Mouse (Mus musculus): ENCODE measurements around the gene Phykpl. TPM values are rescaled to one million over a fixed set of nuclear protein-coding genes. Genes with fewer than 3 reads are reported as not detected.
"Not testable (repeated sequence)": the region's sequence is repeated elsewhere in the genome, so short reads cannot be mapped to it uniquely, and the experiment has no call there.

The Phykpl gene
- polyA plus RNA-seq, 1 experiment from 2014 or later = 17.6 TPM

- no peaks in the 10 kb centered on the region for H3K27me3 ChIP-seq (replicated peaks; ENCODE audit: low read depth, poor library complexity, severe bottlenecking)
- H3K9me3 ChIP-seq = no peaks in the 10 kb centered on the region
- no peak for DNase-seq (ENCODE audit: low spot score)
- peaks cover 16% of the 10 kb centered on the region for H3K4me1 ChIP-seq
- H3K36me3 ChIP-seq (replicated peaks) = peaks cover 73% of the 10 kb centered on the region
- no peak overlapping the region for H3K27ac ChIP-seq (replicated peaks)
- H3K4me3 ChIP-seq = no peak overlapping the region
- 91% methylated on average over 7 of the region's 7 CpGs for WGBS
These were observed 38.5 kb downstream of the Phykpl start for GRCm38 (mm10) chr11:51622971-51623491.

- H3K27me3 ChIP-seq (replicated peaks; ENCODE audit: low read depth, poor library complexity, severe bottlenecking) = no peaks in the 10 kb centered on the region
- peaks cover 13% of the 10 kb centered on the region for H3K4me1 ChIP-seq
- 82% methylated on average over 5 of the region's 5 CpGs for WGBS
- DNase-seq (ENCODE audit: low spot score) = no peak
- no peak overlapping the region for H3K4me3 ChIP-seq
- H3K27ac ChIP-seq (replicated peaks) = no peak overlapping the region
- peaks cover 88% of the 10 kb centered on the region for H3K36me3 ChIP-seq (replicated peaks)
- H3K9me3 ChIP-seq = no peaks in the 10 kb centered on the region
These were observed 40.7 kb downstream of the Phykpl start for GRCm38 (mm10) chr11:51625187-51625820.

- no peak for DNase-seq (ENCODE audit: low spot score)
- 89% methylated on average over 9 of the region's 9 CpGs for WGBS
- H3K27me3 ChIP-seq (replicated peaks; ENCODE audit: low read depth, poor library complexity, severe bottlenecking) = no peaks in the 10 kb centered on the region
- no peaks in the 10 kb centered on the region for H3K4me1 ChIP-seq
- no peak overlapping the region for H3K27ac ChIP-seq (replicated peaks)
- no peaks in the 10 kb centered on the region for H3K9me3 ChIP-seq
- H3K36me3 ChIP-seq (replicated peaks) = peaks cover 71% of the 10 kb centered on the region
- no peak overlapping the region for H3K4me3 ChIP-seq
These were observed 42.9 kb downstream of the Phykpl start for GRCm38 (mm10) chr11:51627425-51627824.

- DNase-seq (ENCODE audit: low spot score) = no peak
- Histone ChIP-seq H3K4me3 (no peak overlapping the region), H3K27me3 (replicated peaks; ENCODE audit: low read depth, poor library complexity, severe bottlenecking) (no peaks in the 10 kb centered on the region), H3K27ac (replicated peaks) (no peak overlapping the region), H3K9me3 (no peaks in the 10 kb centered on the region), H3K36me3 (replicated peaks) (peaks cover 66% of the 10 kb centered on the region), H3K4me1 (no peaks in the 10 kb centered on the region)
- WGBS = 91% methylated on average over 8 of the region's 8 CpGs
These were observed 43.4 kb downstream of the Phykpl start for GRCm38 (mm10) chr11:51627907-51628306.

GRCm38 (mm10) chr11:51629651-51630314 is 45.2 kb downstream of the Phykpl start:
- no peak overlapping the region for H3K27ac ChIP-seq (replicated peaks)
- no peaks in the 10 kb centered on the region for H3K27me3 ChIP-seq (replicated peaks; ENCODE audit: low read depth, poor library complexity, severe bottlenecking)
- no peak for DNase-seq (ENCODE audit: low spot score)
- peaks cover 1% of the 10 kb centered on the region; the same call in 1 of the 2 replicates for H3K4me1 ChIP-seq
- WGBS = 86% methylated on average over 15 of the region's 15 CpGs
- no peaks in the 10 kb centered on the region for H3K9me3 ChIP-seq
- H3K4me3 ChIP-seq = no peak overlapping the region
- peaks cover 53% of the 10 kb centered on the region for H3K36me3 ChIP-seq (replicated peaks)

GRCm38 (mm10) chr11:51632130-51632753 is 47.7 kb downstream of the Phykpl start:
- no peak for DNase-seq (ENCODE audit: low spot score)
- Histone ChIP-seq H3K4me3 (no peak overlapping the region), H3K27me3 (replicated peaks; ENCODE audit: low read depth, poor library complexity, severe bottlenecking) (no peaks in the 10 kb centered on the region), H3K9me3 (no peaks in the 10 kb centered on the region), H3K36me3 (replicated peaks) (peaks cover 28% of the 10 kb centered on the region), H3K27ac (replicated peaks) (no peak overlapping the region), H3K4me1 (peaks cover 18% of the 10 kb centered on the region)
- WGBS = 90% methylated on average over 6 of the region's 6 CpGs

- not testable (repeated sequence) for H3K9me3 ChIP-seq; DNase-seq (ENCODE audit: low spot score)
- 94% methylated on average over 7 of the region's 7 CpGs for WGBS
These were observed 48.6 kb downstream of the Phykpl start for GRCm38 (mm10) chr11:51633200-51633599.

GRCm38 (mm10) chr11:51633721-51634120 is 49.2 kb downstream of the Phykpl start:
- no peaks in the 10 kb centered on the region for H3K27me3 ChIP-seq (replicated peaks; ENCODE audit: low read depth, poor library complexity, severe bottlenecking)
- DNase-seq (ENCODE audit: low spot score) = no peak
- peaks cover 16% of the 10 kb centered on the region for H3K36me3 ChIP-seq (replicated peaks)
- H3K27ac ChIP-seq (replicated peaks) = no peak overlapping the region
- no peak overlapping the region for H3K4me3 ChIP-seq
- WGBS = 89% methylated on average over 3 of the region's 3 CpGs
- no peaks in the 10 kb centered on the region for H3K9me3 ChIP-seq
- peaks cover 30% of the 10 kb centered on the region for H3K4me1 ChIP-seq

More at GRCm38 (mm10) chr11:51633200-51633599, 48.6 kb downstream of the Phykpl start:
- H3K4me3 ChIP-seq; H3K27ac ChIP-seq (replicated peaks); H3K27me3 ChIP-seq (replicated peaks; ENCODE audit: low read depth, poor library complexity, severe bottlenecking): not testable (repeated sequence)
- H3K36me3 ChIP-seq (replicated peaks) = peaks cover 20% of the 10 kb centered on the region
- H3K4me1 ChIP-seq = peaks cover 26% of the 10 kb centered on the region

GRCm38 (mm10) chr11:51635127-51635524 is 50.6 kb downstream of the Phykpl start:
- Histone ChIP-seq H3K27ac (replicated peaks) (peak overlapping the region; percentile 86), H3K9me3 (no peaks in the 10 kb centered on the region), H3K36me3 (replicated peaks) (0 out of 2 replicates have a peak, but pooled peaks cover 5% of the 10 kb centered on the region), H3K27me3 (replicated peaks; ENCODE audit: low read depth, poor library complexity, severe bottlenecking) (no peaks in the 10 kb centered on the region), H3K4me3 (peak overlapping the region; percentile 90), H3K4me1 (peaks cover 30% of the 10 kb centered on the region)
- DNase-seq (ENCODE audit: low spot score) = no peak
- 21% methylated on average over 6 of the region's 6 CpGs for WGBS

- no peaks in the 10 kb centered on the region for H3K9me3 ChIP-seq
- WGBS = under 1% methylated on average over 61 of the region's 61 CpGs
- H3K27ac ChIP-seq (replicated peaks) = peak within 1 kb of the TSS; percentile 86
- peak; percentile 89 for DNase-seq (ENCODE audit: low spot score)
- no peaks in the 10 kb centered on the region for H3K27me3 ChIP-seq (replicated peaks; ENCODE audit: low read depth, poor library complexity, severe bottlenecking)
- H3K36me3 ChIP-seq (replicated peaks) = 0 out of 2 replicates have a peak, but pooled peaks cover 5% of the 10 kb centered on the region
- peak within 1 kb of the TSS; percentile 90 for H3K4me3 ChIP-seq
- peaks cover 30% of the 10 kb centered on the region for H3K4me1 ChIP-seq
These were observed 51.2 kb downstream of the Phykpl start, which contains the start of gene Rmnd5b for GRCm38 (mm10) chr11:51635525-51636322. Gene Rmnd5b, minus strand, starts transcription at chr11:51635896.

- H3K4me3 ChIP-seq = peak overlapping the region; percentile 90
- peak overlapping the region; percentile 86 for H3K27ac ChIP-seq (replicated peaks)
- H3K4me1 ChIP-seq = peaks cover 30% of the 10 kb centered on the region
- DNase-seq (ENCODE audit: low spot score) = peak; percentile 79
- 0 out of 2 replicates have a peak, but pooled peaks cover 5% of the 10 kb centered on the region for H3K36me3 ChIP-seq (replicated peaks)
- no peaks in the 10 kb centered on the region for H3K9me3 ChIP-seq
- H3K27me3 ChIP-seq (replicated peaks; ENCODE audit: low read depth, poor library complexity, severe bottlenecking) = no peaks in the 10 kb centered on the region
- WGBS = 6% methylated on average over 6 of the region's 6 CpGs
These were observed 51.7 kb downstream of the Phykpl start for GRCm38 (mm10) chr11:51636323-51636684.

GRCm38 (mm10) chr11:51637971-51638414 is 53.4 kb downstream of the Phykpl start:
- H3K9me3 ChIP-seq = no peaks in the 10 kb centered on the region
- DNase-seq (ENCODE audit: low spot score) = peak; percentile 83
- peak overlapping the region; percentile 44 for H3K4me3 ChIP-seq
- H3K27ac ChIP-seq (replicated peaks) = peak overlapping the region; percentile 78
- H3K27me3 ChIP-seq (replicated peaks; ENCODE audit: low read depth, poor library complexity, severe bottlenecking) = no peaks in the 10 kb centered on the region
- 4% methylated on average over 17 of the region's 17 CpGs for WGBS
- peaks cover 20% of the 10 kb centered on the region for H3K36me3 ChIP-seq (replicated peaks)
- peaks cover 30% of the 10 kb centered on the region for H3K4me1 ChIP-seq

Measured in embryonic facial prominence, embryonic 10.5 days (tissue).